Mouse (Mus musculus) heart, adult 2 months (tissue): ENCODE measurements at regions not wholly inside any gene's neighbourhood (a gene's known extent, or its start where the extent isn't known, plus 50 kb on each side); places are given as distances from the start of the nearest gene placed in this dataset.
A peak's percentile ranks its signal among the peaks of the same experiment; 100 is the strongest.

Experiments used
- DNase-seq, 2 experiments: peaks; one replicate each; pipeline ENCODE4 v3.0.0; 2021
- H3K27ac ChIP-seq: fragments of 200-600 bp; 2 replicates; pipeline ENCODE4 v1.8.1; 2022
- H3K27me3 ChIP-seq: fragments of 200-500 bp; 2 replicates; pipeline ENCODE4 v1.6.1; 2012; ENCODE audit warnings: mild to moderate bottlenecking, low read length, inconsistent platforms, mixed read lengths; ENCODE audit not compliant: control insufficient read depth, insufficient read depth
- H3K36me3 ChIP-seq: fragments of 200-500 bp; 2 replicates; pipeline ENCODE4 v1.6.1; 2012; ENCODE audit warnings: low read length, inconsistent platforms; ENCODE audit not compliant: control insufficient read depth, insufficient read depth
- H3K4me1 ChIP-seq: fragments of 200-500 bp; 2 replicates; pipeline ENCODE4 v1.6.1; 2011; ENCODE audit warnings: low read length; ENCODE audit not compliant: control insufficient read depth, insufficient read depth
- H3K4me3 ChIP-seq: fragments of 200-600 bp; 2 replicates; pipeline ENCODE4 v1.8.1; 2022
- H3K79me2 ChIP-seq: fragments of 200-500 bp; replicated peaks from 2 replicates; pipeline ENCODE4 v1.6.1; 2012; ENCODE audit warnings: mild to moderate bottlenecking, inconsistent platforms, low read length, moderate library complexity, mixed read lengths; ENCODE audit not compliant: control insufficient read depth, insufficient read depth
- H3K9ac ChIP-seq: fragments of 200-500 bp; 2 replicates; pipeline ENCODE4 v1.6.1; 2012; ENCODE audit warnings: low read depth, mild to moderate bottlenecking, control low read depth, inconsistent platforms, low read length, mixed read lengths
- CTCF ChIP-seq: fragments of 200-600 bp; IDR thresholded peaks from 2 replicates; pipeline ENCODE4 v1.8.1; 2022; ENCODE audit warnings: antibody characterized with exemption, mild to moderate bottlenecking, moderate library complexity
- EP300 ChIP-seq: fragments of 200-500 bp; IDR thresholded peaks from 2 replicates; pipeline ENCODE4 v1.6.1; 2011; ENCODE audit warnings: low read depth, low read length, control low read depth; ENCODE audit not compliant: insufficient read depth
- POLR2A ChIP-seq: fragments of 200-500 bp; IDR thresholded peaks from 2 replicates; pipeline ENCODE4 v1.6.1; 2011; ENCODE audit warnings: mild to moderate bottlenecking, low read depth, low read length, control low read depth; ENCODE audit not compliant: insufficient read depth
- WGBS: fragments of 180-500 bp; shearing (Covaris S2); methylation state at CpG from one replicate; pipeline ENCODE4 v1.1.7; 2018; 5-methylcytosine and 5-hydroxymethylcytosine counted together
- intact Hi-C: fragments of 180-260 bp; cut with DNase I; formaldehyde crosslinking; loops from one replicate; pipeline ENCODE4 v1.15.1; 2025

- Histone ChIP-seq H3K4me3 (no peak overlapping the region), H3K36me3 (no peaks in the 10 kb centered on the region), H3K27ac (no peak overlapping the region), H3K27me3 (no peaks in the 10 kb centered on the region), H3K9ac (no peak overlapping the region), H3K79me2 (no peaks in the 10 kb centered on the region), H3K4me1 (no peaks in the 10 kb centered on the region)
- TF ChIP-seq CTCF, result no peak
- no peak for TF ChIP-seq POLR2A
- TF ChIP-seq EP300, result no peak
- no peak for DNase-seq
- intact Hi-C loops, result no loop called here
- WGBS, result 20% methylated on average over 2 of the region's 2 CpGs
Observed at GRCm38 (mm10) chr13:79320146-79320545, 1120.6 kb upstream of the Nr2f1 start.

GRCm38 (mm10) chr13:79309584-79310110 lies 1110.1 kb upstream of the Nr2f1 start:
- H3K27me3 ChIP-seq, result no peaks in the 10 kb centered on the region
- WGBS, result 88% methylated on average over 5 of the region's 5 CpGs
- H3K4me1 ChIP-seq, result no peaks in the 10 kb centered on the region
- TF ChIP-seq POLR2A (no peak), CTCF (no peak), EP300 (no peak)
- H3K79me2 ChIP-seq, result no peaks in the 10 kb centered on the region
- H3K27ac ChIP-seq, result no peak overlapping the region
- no peak overlapping the region for H3K9ac ChIP-seq
- H3K4me3 ChIP-seq, result no peak overlapping the region
- no peaks in the 10 kb centered on the region for H3K36me3 ChIP-seq
- intact Hi-C loops, result no loop called here
- DNase-seq, result no peak

DNA sequence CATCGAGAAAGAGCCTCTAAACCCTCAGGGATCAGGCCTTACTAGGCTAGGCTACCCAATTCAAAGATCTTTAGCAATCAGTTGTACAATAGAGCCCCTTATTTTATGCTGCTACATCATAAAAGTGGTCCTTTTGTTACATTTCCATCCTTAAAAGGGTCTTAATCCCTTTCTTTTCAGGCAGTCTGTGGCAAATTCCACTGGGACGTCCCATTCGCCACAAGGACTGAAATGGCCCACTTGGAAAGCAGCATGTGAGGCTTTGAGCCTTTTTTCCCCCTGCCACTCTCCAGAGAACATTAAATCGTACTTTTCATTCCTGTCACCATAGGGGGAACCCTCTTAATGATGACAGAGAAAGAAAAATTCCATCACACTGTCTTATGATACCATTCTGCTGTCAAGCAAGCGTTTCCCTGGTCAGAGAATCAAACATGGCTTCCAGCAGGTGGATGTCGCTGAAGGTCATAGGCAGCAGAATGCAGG lies 1097.7 kb upstream of the Nr2f1 start:
- no peak for TF ChIP-seq CTCF
- no peak for TF ChIP-seq POLR2A
- TF ChIP-seq EP300, result no peak
- 76% methylated on average over 6 of the region's 6 CpGs for WGBS
- Histone ChIP-seq H3K36me3 (no peaks in the 10 kb centered on the region), H3K27ac (no peak overlapping the region), H3K79me2 (no peaks in the 10 kb centered on the region), H3K4me3 (no peak overlapping the region), H3K9ac (no peak overlapping the region), H3K27me3 (no peaks in the 10 kb centered on the region), H3K4me1 (no peaks in the 10 kb centered on the region)
- no peak for DNase-seq
- intact Hi-C loops, result no loop called here

DNA sequence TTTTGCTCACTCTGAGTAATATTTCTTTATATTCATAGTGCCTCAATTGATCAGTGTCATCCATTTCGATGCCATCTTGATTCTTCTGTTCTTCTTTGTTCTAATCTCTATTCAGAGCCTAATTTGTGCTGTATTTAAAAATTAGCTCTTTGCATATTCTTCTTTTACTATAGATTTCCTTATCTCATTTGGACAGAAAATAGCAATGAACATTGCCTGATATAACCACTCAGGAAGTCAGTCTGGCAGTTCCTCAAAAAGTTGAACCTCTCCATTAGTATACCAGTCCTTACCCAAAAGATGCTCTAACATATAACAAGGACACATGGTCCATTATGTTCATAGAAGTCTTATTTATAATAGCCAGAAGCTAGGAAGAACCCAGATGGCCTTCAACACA lies 1088.5 kb upstream of the Nr2f1 start:
- WGBS, result 81% methylated on average over 1 of the region's 1 CpGs
- no peak for DNase-seq
- Histone ChIP-seq H3K4me1 (no peaks in the 10 kb centered on the region), H3K9ac (no peak overlapping the region), H3K4me3 (no peak overlapping the region), H3K27ac (no peak overlapping the region), H3K79me2 (no peaks in the 10 kb centered on the region), H3K27me3 (no peaks in the 10 kb centered on the region), H3K36me3 (no peaks in the 10 kb centered on the region)
- intact Hi-C loops, result no loop called here
- TF ChIP-seq CTCF (no peak), POLR2A (no peak), EP300 (no peak)

- no peak for DNase-seq
- TF ChIP-seq CTCF, result no peak
- no peak for TF ChIP-seq EP300
- no peak for TF ChIP-seq POLR2A
- Histone ChIP-seq H3K27me3 (no peaks in the 10 kb centered on the region), H3K4me3 (no peak overlapping the region), H3K79me2 (no peaks in the 10 kb centered on the region), H3K27ac (no peak overlapping the region), H3K9ac (no peak overlapping the region), H3K4me1 (no peaks in the 10 kb centered on the region), H3K36me3 (no peaks in the 10 kb centered on the region)
- intact Hi-C loops, result no loop called here
- WGBS, result 56% methylated on average over 3 of the region's 3 CpGs
Observed at GRCm38 (mm10) chr13:79286181-79286580, 1086.6 kb upstream of the Nr2f1 start.

GRCm38 (mm10) chr13:79285478-79285877 lies 1085.9 kb upstream of the Nr2f1 start:
- DNase-seq, result peak in 1 of 2 experiments; percentile 4
- intact Hi-C loops, result no loop called here

More at GRCm38 (mm10) chr13:79285478-79285877, 1085.9 kb upstream of the Nr2f1 start:
- Histone ChIP-seq H3K27ac (no peak overlapping the region), H3K9ac (no peak overlapping the region), H3K27me3 (no peaks in the 10 kb centered on the region), H3K4me3 (no peak overlapping the region), H3K36me3 (no peaks in the 10 kb centered on the region), H3K4me1 (no peaks in the 10 kb centered on the region), H3K79me2 (no peaks in the 10 kb centered on the region)
- TF ChIP-seq EP300, result no peak
- peak; percentile 46 for TF ChIP-seq CTCF
- no peak for TF ChIP-seq POLR2A
- WGBS, result 7% methylated on average over 2 of the region's 2 CpGs
